Mouse (Mus musculus) E14TG2a.4 (cell line): ENCODE measurements around the gene Mybpc3.

Experiments used
- H3K27me3 ChIP-seq: 2 replicates; pipeline ENCODE4 v1.6.1; 2014; ENCODE audit warnings: low read length, control low read depth; ENCODE audit not compliant: insufficient read depth
- H3K36me3 ChIP-seq: 2 replicates; pipeline ENCODE4 v1.6.1; 2014; ENCODE audit warnings: low read length, control low read depth; ENCODE audit not compliant: insufficient read depth
- H3K4me1 ChIP-seq: replicated peaks from 2 replicates; pipeline ENCODE4 v1.6.1; 2014; ENCODE audit warnings: low read depth, low read length, control low read depth
- H3K4me3 ChIP-seq: replicated peaks from 2 replicates; pipeline ENCODE4 v1.5.1; 2014; ENCODE audit warnings: mild to moderate bottlenecking, low read length
- H3K9me3 ChIP-seq: 2 replicates; pipeline ENCODE4 v1.6.1; 2014; ENCODE audit warnings: low read length, control low read depth
- CTCF ChIP-seq: conservative IDR thresholded peaks from 2 replicates; pipeline ENCODE4 v1.5.1; 2014; ENCODE audit warnings: low read length
- NANOG ChIP-seq: IDR thresholded peaks from 2 replicates; pipeline ENCODE4 v1.6.1; 2014; ENCODE audit warnings: borderline replicate concordance, low read length, mixed read lengths
- POU5F1 ChIP-seq: IDR thresholded peaks from 2 replicates; pipeline ENCODE4 v1.6.1; 2014; ENCODE audit warnings: low read length, borderline replicate concordance

Gene Mybpc3

DNA sequence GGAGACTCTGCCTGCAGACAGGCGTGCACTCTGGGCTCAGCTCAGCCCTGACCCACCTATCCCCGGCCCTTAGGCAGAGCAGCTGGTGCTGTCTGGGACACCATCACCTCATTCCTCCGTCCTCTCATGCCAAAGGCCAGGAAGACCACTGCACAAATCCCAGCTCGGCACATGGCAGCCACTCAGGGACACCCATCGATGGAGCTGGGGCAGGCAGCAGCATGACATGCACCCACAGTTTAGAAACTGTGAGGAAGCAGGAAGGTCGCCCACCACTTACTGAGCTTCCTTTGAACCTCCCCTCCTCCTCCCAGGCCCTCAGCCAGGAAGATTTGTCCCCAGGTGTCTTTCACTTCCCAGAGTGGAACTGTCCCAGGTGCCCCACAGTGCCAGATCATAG, 19.5 kb downstream of the Mybpc3 start:
- H3K36me3 ChIP-seq: no peaks in the 10 kb centered on the region
- peaks cover 23% of the 10 kb centered on the region for H3K27me3 ChIP-seq
- H3K4me3 ChIP-seq: no peak overlapping the region
- peaks cover 35% of the 10 kb centered on the region for H3K4me1 ChIP-seq
- H3K9me3 ChIP-seq: no peaks in the 10 kb centered on the region
- TF ChIP-seq CTCF (no peak), NANOG (no peak), POU5F1 (no peak)

DNA sequence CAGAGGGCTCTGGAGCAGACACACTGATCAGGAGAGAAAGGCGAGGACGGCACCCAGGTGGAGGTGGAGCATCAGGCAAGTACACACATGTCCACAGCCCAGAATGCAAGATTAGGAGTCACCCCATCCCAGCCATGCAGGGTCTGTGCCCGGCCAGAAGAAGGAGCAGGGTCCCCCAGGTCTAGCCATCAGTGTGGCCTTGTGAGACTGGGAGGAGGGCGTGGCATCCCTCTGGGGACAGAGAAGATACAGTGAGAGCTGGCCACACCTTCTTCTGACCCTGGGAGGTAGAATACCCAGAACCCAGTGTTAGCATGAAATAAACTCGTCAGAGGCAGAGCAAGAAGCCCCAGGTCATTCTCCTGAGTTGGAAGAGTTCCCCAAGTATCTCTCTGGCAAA, 21.4 kb downstream of the Mybpc3 start:
- Histone ChIP-seq H3K4me3 (peak overlapping the region; percentile 60; the same call in 1 of the 2 replicates), H3K4me1 (peaks cover 37% of the 10 kb centered on the region), H3K27me3 (peaks cover 11% of the 10 kb centered on the region; the same call in 1 of the 2 replicates), H3K36me3 (no peaks in the 10 kb centered on the region), H3K9me3 (no peaks in the 10 kb centered on the region)
- TF ChIP-seq POU5F1 (no peak), NANOG (no peak), CTCF (no peak)

DNA sequence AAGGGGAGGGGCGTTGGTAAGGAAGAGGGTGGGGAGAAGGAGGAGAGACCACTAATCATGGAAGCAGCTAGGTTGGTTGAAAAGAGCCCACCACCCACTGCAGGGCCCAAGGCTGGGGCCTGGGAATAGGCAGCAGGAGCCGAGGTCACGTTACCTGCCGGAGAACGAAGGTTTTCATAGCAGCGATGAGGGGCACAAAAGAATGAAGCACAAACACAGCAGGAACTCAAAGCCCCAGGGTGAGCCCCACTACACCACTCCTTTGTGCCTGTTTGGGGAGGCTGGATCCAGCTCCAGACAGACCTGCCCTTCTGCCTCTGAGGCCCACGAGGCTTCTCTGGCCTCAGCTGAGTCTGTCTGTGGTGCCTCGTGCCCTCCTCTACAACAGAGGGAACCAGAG, 21.8 kb downstream of the Mybpc3 start:
- Histone ChIP-seq H3K9me3 (no peaks in the 10 kb centered on the region), H3K27me3 (peaks cover 7% of the 10 kb centered on the region; the same call in 1 of the 2 replicates), H3K4me1 (peaks cover 37% of the 10 kb centered on the region), H3K36me3 (no peaks in the 10 kb centered on the region), H3K4me3 (no peak overlapping the region)
- TF ChIP-seq NANOG (peak; percentile 91), CTCF (no peak)

DNA sequence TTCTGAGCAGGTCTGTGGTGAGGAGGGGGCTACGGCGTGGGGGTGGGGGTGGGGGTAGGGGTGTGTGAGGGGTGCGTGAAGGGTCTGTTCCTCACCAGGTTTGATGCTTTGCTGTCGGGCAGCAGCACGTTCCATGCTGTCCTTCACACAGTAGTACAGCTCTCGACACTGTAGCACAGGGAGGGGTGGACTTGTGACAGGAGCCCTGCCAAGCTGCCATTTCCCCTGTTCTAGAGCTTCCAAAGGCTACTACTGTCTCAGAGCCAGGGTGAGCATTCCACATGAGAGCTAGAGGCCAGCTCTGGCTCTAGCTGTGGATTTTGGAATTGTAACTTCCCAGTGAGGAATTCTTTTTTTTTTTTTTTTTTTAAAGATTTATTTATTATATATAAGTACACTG, 25.0 kb downstream of the Mybpc3 start:
- H3K9me3 ChIP-seq: no peaks in the 10 kb centered on the region
- TF ChIP-seq NANOG: no peak
- no peak for TF ChIP-seq POU5F1
- no peak for TF ChIP-seq CTCF
- peaks cover 37% of the 10 kb centered on the region for H3K4me1 ChIP-seq
- H3K36me3 ChIP-seq: no peaks in the 10 kb centered on the region
- no peaks in the 10 kb centered on the region for H3K27me3 ChIP-seq
- H3K4me3 ChIP-seq: no peak overlapping the region

GRCm38 (mm10) chr2:91143401-91143800, 25.5 kb downstream of the Mybpc3 start:
- H3K27me3 ChIP-seq: no peaks in the 10 kb centered on the region
- H3K36me3 ChIP-seq: no peaks in the 10 kb centered on the region
- H3K4me1 ChIP-seq: peaks cover 34% of the 10 kb centered on the region
- H3K4me3 ChIP-seq: no peak overlapping the region
- no peaks in the 10 kb centered on the region for H3K9me3 ChIP-seq
- TF ChIP-seq CTCF: no peak
- TF ChIP-seq NANOG: no peak
- no peak for TF ChIP-seq POU5F1

DNA sequence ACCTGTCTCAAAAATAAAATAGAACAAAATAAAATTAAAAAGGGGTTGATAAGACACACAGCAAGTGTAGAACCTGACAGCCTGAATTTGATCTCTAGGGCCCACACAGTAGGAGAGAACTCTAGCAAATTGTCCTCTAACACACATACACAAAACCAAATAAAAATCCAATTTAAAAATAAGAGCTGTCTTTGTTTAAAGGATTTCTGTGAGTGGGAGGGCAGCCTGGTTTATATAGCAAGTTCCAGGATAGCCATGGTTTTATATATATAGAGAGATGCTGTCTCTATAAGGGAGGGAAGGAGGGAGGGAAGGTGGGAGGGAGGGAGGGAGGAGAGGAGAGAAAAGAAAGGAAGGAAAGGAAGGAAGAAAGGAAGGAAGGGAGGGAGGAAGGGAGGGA, 30.2 kb downstream of the Mybpc3 start:
- Histone ChIP-seq H3K9me3 (no peaks in the 10 kb centered on the region), H3K27me3 (no peaks in the 10 kb centered on the region), H3K36me3 (no peaks in the 10 kb centered on the region), H3K4me3 (no peak overlapping the region), H3K4me1 (no peaks in the 10 kb centered on the region; the same call in 1 of the 2 replicates)
- TF ChIP-seq CTCF: no peak
- TF ChIP-seq POU5F1: no peak
- no peak for TF ChIP-seq NANOG

- TF ChIP-seq NANOG: no peak
- no peak for TF ChIP-seq POU5F1
- no peak for TF ChIP-seq CTCF
- Histone ChIP-seq H3K36me3 (no peaks in the 10 kb centered on the region), H3K27me3 (no peaks in the 10 kb centered on the region), H3K4me3 (no peak overlapping the region), H3K9me3 (no peaks in the 10 kb centered on the region), H3K4me1 (no peaks in the 10 kb centered on the region; the same call in 1 of the 2 replicates)
Measured at GRCm38 (mm10) chr2:91151331-91151730, 33.4 kb downstream of the Mybpc3 start.

DNA sequence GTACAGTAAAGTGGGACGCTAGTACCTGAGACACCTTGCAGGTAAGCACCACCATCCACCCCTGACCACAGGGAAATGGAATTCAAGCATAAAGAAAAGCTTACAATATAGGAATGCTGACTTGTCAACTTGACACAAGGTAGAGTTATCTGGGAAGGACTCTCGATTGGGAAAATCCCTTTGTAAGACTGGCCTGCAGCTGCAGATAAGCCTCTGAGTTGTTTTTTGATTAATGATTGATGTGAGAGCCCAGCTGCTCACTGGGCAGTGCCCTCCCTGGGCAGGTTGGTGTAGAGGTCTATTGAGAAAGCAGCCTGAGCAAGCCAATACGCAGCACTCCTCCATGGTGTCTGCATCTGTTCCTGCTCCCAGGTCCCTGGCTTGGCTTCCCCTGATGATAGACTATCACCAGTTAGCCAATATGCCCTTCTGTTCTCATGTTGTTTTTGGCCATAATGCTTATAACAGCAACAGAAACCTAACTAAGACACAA, 35.0 kb downstream of the Mybpc3 start:
- Histone ChIP-seq H3K36me3 (no peaks in the 10 kb centered on the region), H3K4me1 (no peaks in the 10 kb centered on the region; the same call in 1 of the 2 replicates), H3K27me3 (no peaks in the 10 kb centered on the region), H3K9me3 (no peaks in the 10 kb centered on the region), H3K4me3 (no peak overlapping the region)
- no peak for TF ChIP-seq CTCF
- no peak for TF ChIP-seq NANOG
- no peak for TF ChIP-seq POU5F1

DNA sequence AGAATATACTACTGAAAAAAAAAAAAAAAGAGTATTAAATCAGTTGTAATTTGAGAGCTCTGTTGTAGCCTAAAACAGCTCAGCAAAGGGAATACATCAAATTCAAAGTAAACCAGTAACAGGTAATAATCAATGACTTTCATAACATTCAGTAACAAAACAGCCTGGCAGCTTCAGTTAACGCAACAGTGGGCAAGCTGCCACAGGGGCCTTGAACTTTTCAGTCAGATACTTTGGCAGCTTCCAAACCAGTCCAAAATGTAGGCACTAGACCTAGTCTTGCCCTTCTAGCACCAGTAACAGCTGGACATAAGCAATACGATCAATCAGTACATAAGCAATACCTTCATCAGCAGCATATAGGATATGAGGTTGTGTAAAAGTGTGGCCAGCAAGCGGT, 36.1 kb downstream of the Mybpc3 start:
- TF ChIP-seq NANOG: no peak
- no peak for TF ChIP-seq POU5F1
- Histone ChIP-seq H3K27me3 (no peaks in the 10 kb centered on the region), H3K4me3 (no peak overlapping the region), H3K9me3 (no peaks in the 10 kb centered on the region), H3K36me3 (no peaks in the 10 kb centered on the region; the same call in 1 of the 2 replicates), H3K4me1 (no peaks in the 10 kb centered on the region; the same call in 1 of the 2 replicates)
